Mouse (Mus musculus): ENCODE data around the gene Met. TPM values are rescaled to one million over a fixed set of nuclear protein-coding genes. Genes with fewer than 3 reads are reported as not detected.

The Met gene
- polyA plus RNA-seq, 1 experiment from 2014 or later, result 10.5 TPM

Other genes with a start within 250 kb of the Met start
- 43.4 and 52.2 TPM in 2 replicates for gene Cav2, start 182.6 kb upstream of the Met start, polyA plus RNA-seq (2015; fragmentation: Nextera tagmentation; extraction: Ambion mirVana)
- 304 and 345 TPM in 2 replicates for gene Cav1, start 157.5 kb upstream of the Met start, polyA plus RNA-seq (2015; fragmentation: Nextera tagmentation; extraction: Ambion mirVana)
- gene Capza2, start 172.4 kb downstream of the Met start, polyA plus RNA-seq (2015; fragmentation: Nextera tagmentation; extraction: Ambion mirVana), result 218 and 225 TPM in 2 replicates
- 23.5 and 26.1 TPM in 2 replicates for gene St7, start 229.1 kb downstream of the Met start, polyA plus RNA-seq (2015; fragmentation: Nextera tagmentation; extraction: Ambion mirVana)